ENCODE assay signal across 30 mouse cellular contexts in the genomic region with DNA sequence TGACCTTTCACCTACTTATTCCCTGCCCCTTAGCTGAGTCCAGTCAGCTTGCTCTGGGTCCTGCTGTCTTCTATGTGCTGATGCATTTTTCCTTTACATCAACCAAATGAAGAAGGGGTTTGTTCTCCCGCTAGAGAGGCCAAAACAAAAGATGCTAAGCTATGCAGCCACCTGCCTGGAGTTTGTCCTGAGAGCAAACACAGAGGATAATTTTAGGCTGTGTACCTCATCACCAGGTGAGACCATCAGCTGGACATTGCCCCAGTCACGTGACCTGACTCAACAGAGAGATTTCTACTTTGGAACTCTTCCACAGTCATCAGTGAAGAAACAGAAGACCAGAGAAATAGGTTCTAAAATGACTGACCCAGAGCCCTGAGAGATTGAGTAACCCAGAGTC.
DNase-seq lines count a peak whose midpoint lies in the region; ATAC-seq and TF ChIP-seq lines count a peak whose summit lies in the region.
"Had no signal": no experiment of that assay in that cellular context is flagged by ENCODE, and none has a peak within 500 bp of the region (broad histone marks: within the 10 kb centered on the region; RNA-seq: fewer than 3 reads in every experiment).

No protein-coding gene starts in this region.

- no peak for TF ChIP-seq CTCF in kidney, adult 2 months (conservative IDR thresholded peaks at IDR 0.05; ENCODE audit: insufficient read depth, insufficient read length, low read depth, low read length)
- TF ChIP-seq CTCF in CH12.LX (conservative IDR thresholded peaks at IDR 0.05 in 1 of 2, IDR thresholded peaks at IDR 0.05 in 1 of 2; ENCODE audit: low read depth in 2 of 2, low read length in 2 of 2) = no peak

- H3K9me3 ChIP-seq in kidney, embryonic 15.5 days (replicated peaks) = no peaks in the 10 kb centered on the region
- no peaks in the 10 kb centered on the region for H3K9me3 ChIP-seq in CH12.LX (replicated peaks; ENCODE audit: low read length)
- H3K9me3 ChIP-seq in liver, embryonic 16.5 days (replicated peaks; ENCODE audit: control insufficient read depth, low read length) = no peaks in the 10 kb centered on the region
- H3K9me3 ChIP-seq: embryonic facial prominence, embryonic 10.5 days; embryonic facial prominence, embryonic 15.5 days; forebrain, embryonic 12.5 days; hindbrain, embryonic 13.5 days; limb, embryonic 13.5 days; midbrain, embryonic 13.5 days had no signal

- no peak overlapping the region for H3K9ac ChIP-seq in kidney, embryonic 15.5 days
- no peak overlapping the region for H3K9ac ChIP-seq in CH12.LX (ENCODE audit: insufficient read depth, low read depth)
- H3K9ac ChIP-seq in liver, embryonic 16.5 days (ENCODE audit: low read depth, low read length) = no peak overlapping the region
- H3K9ac ChIP-seq: embryonic facial prominence, embryonic 15.5 days; forebrain, embryonic 12.5 days; forebrain, postnatal 0 days; hindbrain, embryonic 13.5 days; limb, embryonic 13.5 days; midbrain, embryonic 13.5 days had no signal

- dilution Hi-C loops in CH12.LX (cut with MboI; ENCODE audit: extremely low pct_ligation_motif_present, extremely low pct_unique_long_range_greater_than_20kb, low sequenced_read_pairs) = no loop called here

- no peak overlapping the region for H3K4me3 ChIP-seq in kidney, adult 2 months (ENCODE audit: insufficient read depth, low read depth, low read length)
- H3K4me3 ChIP-seq in kidney, embryonic 15.5 days (replicated peaks) = no peak overlapping the region
- no peak overlapping the region for H3K4me3 ChIP-seq in CH12.LX (replicated peaks in 1 of 3; ENCODE audit: low read depth in 2 of 3, low read length in 2 of 3, poor library complexity in 1 of 3)
- H3K4me3 ChIP-seq in brown adipose tissue, adult 24 weeks (ENCODE audit: insufficient read depth, low read depth, low read length) = no peak overlapping the region
- H3K4me3 ChIP-seq in liver, embryonic 16.5 days (ENCODE audit: low read depth, low read length) = no peak overlapping the region
- H3K4me3 ChIP-seq: embryonic facial prominence, embryonic 10.5 days; embryonic facial prominence, embryonic 15.5 days; forebrain, embryonic 12.5 days; hindbrain, embryonic 13.5 days; limb, embryonic 13.5 days; midbrain, embryonic 13.5 days had no signal

- no peaks in the 10 kb centered on the region for H3K79me2 ChIP-seq in CH12.LX (replicated peaks; ENCODE audit: control insufficient read depth, extremely low read depth, insufficient read depth, poor library complexity, severe bottlenecking)

- intact Hi-C loops in left cerebral cortex, postnatal 10 days (cut with DNase I) = no loop called here

- no peak for ATAC-seq in kidney, embryonic 15.5 days (replicated peaks; ENCODE audit: low FRiP score)
- peak; percentile 79 for ATAC-seq in liver, embryonic 16.5 days (ENCODE audit: low read depth)
- ATAC-seq: activated CD4-positive, CD25-positive, alpha-beta regulatory T cell, adult 4 months; forebrain, postnatal 0 days; intestine, embryonic 16.5 days; midbrain, embryonic 13.5 days had no signal

- H3K4me2 ChIP-seq in kidney, embryonic 15.5 days = no peak overlapping the region
- H3K4me2 ChIP-seq in CH12.LX (ENCODE audit: insufficient read depth, low read depth, poor library complexity, severe bottlenecking) = no peak overlapping the region
- H3K4me2 ChIP-seq in liver, embryonic 16.5 days (ENCODE audit: low read depth, low read length) = no peak overlapping the region
- H3K4me2 ChIP-seq: embryonic facial prominence, embryonic 15.5 days; forebrain, embryonic 12.5 days; hindbrain, embryonic 13.5 days; limb, embryonic 13.5 days; midbrain, embryonic 13.5 days had no signal

- TF ChIP-seq RAD21 in CH12.LX (IDR thresholded peaks at IDR 0.05; ENCODE audit: low read depth, low read length) = no peak

- WGBS in kidney, adult 2 months = 74% methylated on average over 2 of the region's 2 CpGs
- WGBS in kidney, embryonic 15.5 days = 88% methylated on average over 2 of the region's 2 CpGs
- 43% methylated on average over 2 of the region's 2 CpGs for WGBS in liver, embryonic 16.5 days (ENCODE audit: insufficient replicate concordance)

- peak; percentile 33 for DNase-seq in kidney, adult 2 months
- no peak for DNase-seq in CH12.LX (ENCODE audit: extremely low read depth)
- DNase-seq in retina, postnatal 1 day = no peak
- no peak for DNase-seq in left cerebral cortex, postnatal 10 days (ENCODE audit: extremely low spot score in 1 of 2, low spot score in 2 of 2)
- DNase-seq: adrenal gland, adult 2 months; adrenal gland, postnatal 36 days; B cell, adult 2 months; cerebellum, postnatal 25 days; forebrain, postnatal 0 days; gastrocnemius, postnatal 25 days; heart, adult 18-20 months; heart, postnatal 14 days; kidney, postnatal 10 days; lung, adult 2 months; lung, postnatal 10 days; right cerebral cortex, adult 18-20 months; spleen, adult 18-20 months; thymus, postnatal 14 days had no signal

- no peak for TF ChIP-seq POLR2A in kidney, adult 2 months (IDR thresholded peaks at IDR 0.05; ENCODE audit: low read depth, low read length)
- TF ChIP-seq POLR2A in CH12.LX (IDR thresholded peaks at IDR 0.05; ENCODE audit: low read depth, low read length) = no peak

- peak overlapping the region; percentile 26; the same call in 1 of the 2 replicates for H3K27ac ChIP-seq in kidney, adult 2 months (ENCODE audit: insufficient read depth, low read depth, low read length)
- no peak overlapping the region for H3K27ac ChIP-seq in kidney, embryonic 15.5 days
- no peak overlapping the region for H3K27ac ChIP-seq in CH12.LX (ENCODE audit: insufficient read depth, low read depth)
- H3K27ac ChIP-seq in brown adipose tissue, adult 24 weeks (replicated peaks; ENCODE audit: low read depth, low read length) = peak overlapping the region; percentile 68
- H3K27ac ChIP-seq in liver, embryonic 16.5 days (ENCODE audit: low read length) = peak overlapping the region; percentile 29; the same call in 1 of the 2 replicates
- H3K27ac ChIP-seq: embryonic facial prominence, embryonic 10.5 days; embryonic facial prominence, embryonic 15.5 days; forebrain, embryonic 12.5 days; hindbrain, embryonic 13.5 days; limb, embryonic 13.5 days; macrophage; midbrain, embryonic 13.5 days had no signal

- no peaks in the 10 kb centered on the region for H3K27me3 ChIP-seq in kidney, adult 2 months (replicated peaks; ENCODE audit: control insufficient read depth, insufficient read depth, low read length)
- no peaks in the 10 kb centered on the region for H3K27me3 ChIP-seq in kidney, embryonic 15.5 days
- no peaks in the 10 kb centered on the region for H3K27me3 ChIP-seq in CH12.LX (replicated peaks)
- H3K27me3 ChIP-seq in liver, embryonic 16.5 days (ENCODE audit: control insufficient read depth, insufficient read depth, low read depth, low read length) = no peaks in the 10 kb centered on the region
- H3K27me3 ChIP-seq: embryonic facial prominence, embryonic 15.5 days; forebrain, embryonic 12.5 days; hindbrain, embryonic 13.5 days; limb, embryonic 13.5 days; midbrain, embryonic 13.5 days had no signal

- H3K4me1 ChIP-seq in kidney, adult 2 months (ENCODE audit: control insufficient read depth, insufficient read depth, low read length) = peaks cover 21% of the 10 kb centered on the region
- H3K4me1 ChIP-seq in kidney, embryonic 15.5 days = peaks cover 19% of the 10 kb centered on the region
- peaks cover 5 to 9% of the 10 kb centered on the region in 2 experiments; a peak in 3 of 4 replicates for H3K4me1 ChIP-seq in CH12.LX (ENCODE audit: control insufficient read depth in 1 of 2, insufficient read depth in 2 of 2)
- H3K4me1 ChIP-seq in brown adipose tissue, adult 24 weeks (ENCODE audit: control insufficient read depth, insufficient read depth, insufficient read length, low read length) = peaks cover 17% of the 10 kb centered on the region; the same call in 1 of the 2 replicates
- H3K4me1 ChIP-seq in liver, embryonic 16.5 days (ENCODE audit: control insufficient read depth, low read depth, low read length) = no peaks in the 10 kb centered on the region; the same call in 1 of the 2 replicates

- no peaks in the 10 kb centered on the region for H3K36me3 ChIP-seq in kidney, adult 2 months (ENCODE audit: control insufficient read depth, insufficient read depth, low read length)
- no peaks in the 10 kb centered on the region for H3K36me3 ChIP-seq in kidney, embryonic 15.5 days
- no peaks in the 10 kb centered on the region for H3K36me3 ChIP-seq in CH12.LX (replicated peaks in 1 of 2; ENCODE audit: control insufficient read depth in 1 of 2, insufficient read depth in 1 of 2, low read length in 1 of 2)
- H3K36me3 ChIP-seq in liver, embryonic 16.5 days (ENCODE audit: control insufficient read depth, insufficient read depth) = no peaks in the 10 kb centered on the region
- H3K36me3 ChIP-seq: embryonic facial prominence, embryonic 10.5 days; embryonic facial prominence, embryonic 15.5 days; forebrain, embryonic 12.5 days; hindbrain, embryonic 13.5 days; limb, embryonic 13.5 days; midbrain, embryonic 13.5 days had no signal

- TF ChIP-seq EP300 in CH12.LX (IDR thresholded peaks at IDR 0.05; ENCODE audit: low read length) = no peak

- in situ Hi-C loops in CH12.LX (cut with MboI; ENCODE audit: low pct_ligation_motif_present, low pct_unique_long_range_greater_than_20kb, low sequenced_read_pairs) = no loop called here

TF ChIP-seq in CH12.LX, 34 proteins besides CTCF, POLR2A, EP300 and RAD21:
- no peak for TF ChIP-seq TBP (conservative IDR thresholded peaks at IDR 0.05; ENCODE audit: low read depth, low read length)
- TF ChIP-seq USF2 (conservative IDR thresholded peaks at IDR 0.05; ENCODE audit: low read depth, low read length) = 0 out of 2 replicates have a peak, but pooled peaks have one; percentile 12
- TF ChIP-seq USF1 (IDR thresholded peaks at IDR 0.05; ENCODE audit: low read depth, low read length) = 0 out of 2 replicates have a peak, but pooled peaks have one; percentile 8
- TF ChIP-seq JUN (IDR thresholded peaks at IDR 0.05; ENCODE audit: insufficient read depth, low read depth, low read length) = no peak
- TF ChIP-seq POLR2AphosphoS2 (IDR thresholded peaks at IDR 0.05; ENCODE audit: low read depth, low read length) = no peak
TF ChIP-seq in CH12.LX: peak in this region for 2.

Comparison
In these comparisons a context has a peak if more than half of its experiments do, and no peak if none do; other contexts are left out.
1. H3K27ac ChIP-seq: peak in kidney, adult 2 months (single experiment), brown adipose tissue, adult 24 weeks (single experiment) and liver, embryonic 16.5 days (single experiment); none in kidney, embryonic 15.5 days (single experiment) and CH12.LX (single experiment).